Mouse (Mus musculus): ENCODE measurements around the gene Fam129c. TPM values are rescaled to one million over a fixed set of nuclear protein-coding genes. Genes with fewer than 3 reads are reported as not detected.

The Fam129c gene
- polyA plus RNA-seq, 1 experiment from 2014 or later: 5.3 TPM

DNA sequence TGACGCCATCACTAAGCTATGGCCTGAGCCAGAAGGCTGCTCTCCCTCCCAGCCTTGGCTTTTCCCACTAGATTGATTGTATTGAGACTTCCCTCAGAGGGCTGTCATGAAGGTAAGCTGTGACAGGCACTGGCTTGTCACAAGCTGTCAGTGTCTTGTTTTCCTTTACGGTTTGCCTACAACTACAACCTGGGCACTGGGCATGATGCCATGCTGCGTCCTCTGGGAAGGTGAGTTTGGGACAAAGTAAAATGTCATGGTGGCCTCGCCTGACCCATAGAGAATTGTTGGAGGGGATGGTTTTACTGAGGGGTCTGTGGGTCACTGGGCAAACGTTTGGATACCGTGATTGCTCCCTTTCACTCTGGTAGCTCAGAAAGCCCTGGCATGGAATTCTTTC lies 40.9 kb downstream of the Fam129c start:
- Histone ChIP-seq H3K4me2 (replicated peaks) (no peak overlapping the region), H3K27ac (no peak overlapping the region), H3K36me3 (peaks cover 23% of the 10 kb centered on the region), H3K9me3 (replicated peaks) (no peaks in the 10 kb centered on the region; the same call in none of the 2 replicates), H3K4me1 (peaks cover 4% of the 10 kb centered on the region; the same call in 1 of the 2 replicates), H3K27me3 (peaks cover 42% of the 10 kb centered on the region), H3K4me3 (no peak overlapping the region), H3K9ac (no peak overlapping the region)
- 75% methylated on average over 6 of the region's 6 CpGs for WGBS
- ATAC-seq (ENCODE audit: low FRiP score): no peak

DNA sequence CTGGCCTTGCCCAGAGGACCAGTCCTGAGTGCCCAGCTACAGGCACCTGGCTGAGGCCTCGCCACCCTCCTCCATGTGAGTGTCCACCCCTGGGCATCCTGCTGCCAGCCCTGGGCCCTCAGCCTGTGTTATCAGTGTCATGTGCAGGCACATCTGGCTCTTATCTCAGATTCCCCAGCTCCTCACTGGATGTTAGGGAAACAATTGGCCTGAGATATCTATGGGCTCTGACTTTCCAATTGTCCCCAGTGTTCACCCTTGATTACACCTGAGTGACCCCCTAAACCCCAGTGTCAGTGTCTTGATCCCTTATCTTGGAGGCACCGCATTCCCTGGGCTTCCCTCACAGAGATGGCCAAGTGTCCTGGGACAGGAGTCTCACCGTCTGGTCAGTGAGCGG lies 41.9 kb downstream of the Fam129c start:
- H3K9ac ChIP-seq: no peak overlapping the region
- no peak overlapping the region for H3K4me3 ChIP-seq
- no peak overlapping the region for H3K4me2 ChIP-seq (replicated peaks)
- no peak overlapping the region for H3K27ac ChIP-seq
- no peaks in the 10 kb centered on the region for H3K9me3 ChIP-seq (replicated peaks)
- WGBS: 88% methylated on average over 4 of the region's 4 CpGs
- ATAC-seq (ENCODE audit: low FRiP score): no peak
- H3K27me3 ChIP-seq: peaks cover 33% of the 10 kb centered on the region
- peaks cover 28% of the 10 kb centered on the region for H3K36me3 ChIP-seq
- peaks cover 2% of the 10 kb centered on the region; the same call in 1 of the 2 replicates for H3K4me1 ChIP-seq

DNA sequence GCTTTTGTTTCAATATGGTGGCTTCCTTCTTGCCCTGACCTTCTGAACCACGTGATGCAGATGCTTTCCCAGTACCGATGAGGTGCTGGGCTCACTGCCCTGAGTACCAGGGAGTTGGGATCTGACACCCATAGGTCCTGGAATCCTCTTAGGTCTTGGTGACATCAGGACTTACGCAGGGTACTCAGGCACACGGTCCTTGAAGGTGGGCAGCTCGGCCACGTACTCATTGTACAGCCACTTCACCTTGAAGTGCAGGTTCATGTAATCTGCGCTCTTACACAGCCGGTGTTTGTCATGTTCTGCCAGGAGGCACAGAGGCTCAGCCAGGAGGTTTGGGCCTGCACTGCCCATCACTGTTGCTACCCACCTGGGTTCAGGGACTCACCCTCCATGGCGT lies 48.1 kb downstream of the Fam129c start:
- Histone ChIP-seq H3K4me1 (no peaks in the 10 kb centered on the region), H3K27me3 (peaks cover 8% of the 10 kb centered on the region; the same call in 1 of the 2 replicates), H3K4me2 (replicated peaks) (no peak overlapping the region), H3K27ac (no peak overlapping the region), H3K9me3 (replicated peaks) (no peaks in the 10 kb centered on the region), H3K36me3 (peaks cover 44% of the 10 kb centered on the region), H3K9ac (no peak overlapping the region), H3K4me3 (no peak overlapping the region)
- no peak for ATAC-seq (ENCODE audit: low FRiP score)
- 90% methylated on average over 9 of the region's 9 CpGs for WGBS

DNA sequence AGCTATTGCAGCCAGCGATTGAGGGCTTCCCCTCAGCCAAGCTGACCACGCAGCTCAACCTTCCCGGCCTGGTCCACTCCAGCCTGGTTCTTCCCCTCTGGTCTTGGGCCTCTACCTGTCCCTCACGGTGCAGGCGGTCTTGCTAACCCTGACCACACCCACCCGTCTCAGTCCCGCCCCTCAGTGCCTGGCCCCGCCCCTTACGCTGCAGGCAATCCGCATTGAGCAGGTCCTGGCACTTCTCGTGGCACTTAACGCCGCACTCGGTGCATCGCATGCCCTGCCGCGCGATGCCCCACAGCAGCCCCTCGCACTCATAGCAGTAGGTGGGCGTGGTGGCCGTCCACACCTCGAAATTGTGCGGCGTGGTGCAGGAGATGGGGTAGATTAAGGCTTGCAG lies 57.2 kb downstream of the Fam129c start:
- no peaks in the 10 kb centered on the region for H3K9me3 ChIP-seq (replicated peaks)
- H3K4me1 ChIP-seq: peaks cover 6% of the 10 kb centered on the region
- H3K27me3 ChIP-seq: peaks cover 80% of the 10 kb centered on the region
- 0 out of 2 replicates have a peak overlapping the region, but pooled peaks have one; percentile 9 for H3K9ac ChIP-seq
- H3K36me3 ChIP-seq: peaks cover 19% of the 10 kb centered on the region
- peak overlapping the region; percentile 34 for H3K4me2 ChIP-seq (replicated peaks)
- 2% methylated on average over 24 of the region's 24 CpGs for WGBS
- H3K27ac ChIP-seq: no peak overlapping the region
- no peak overlapping the region for H3K4me3 ChIP-seq
- peak; percentile 32; the same call in 1 of the 2 replicates for ATAC-seq (ENCODE audit: low FRiP score)

Small RNA genes lying within 50 kb of the gene (microRNA-seq; reads per million reads assigned to microRNA genes)
- 1.1 reads per million for gene Mir6769b

Other genes with a start within 250 kb of the Fam129c start
- 80.8 and 82.4 TPM in 2 replicates for gene Use1, start 230.8 kb upstream of the Fam129c start, polyA plus RNA-seq (2016; fragmentation: Nextera tagmentation; extraction: Ambion mirVana)
- gene Ocel1, start 226.3 kb upstream of the Fam129c start, polyA plus RNA-seq (2016; fragmentation: Nextera tagmentation; extraction: Ambion mirVana): 5.8 and 6.7 TPM in 2 replicates
- 61.2 and 65.2 TPM in 2 replicates for gene Nr2f6, start 215.7 kb upstream of the Fam129c start, polyA plus RNA-seq (2016; fragmentation: Nextera tagmentation; extraction: Ambion mirVana)
- 5.7 and 6.8 TPM in 2 replicates for gene Ushbp1, start 201.8 kb upstream of the Fam129c start, polyA plus RNA-seq (2016; fragmentation: Nextera tagmentation; extraction: Ambion mirVana)
- gene Babam1, start 200.8 kb upstream of the Fam129c start, polyA plus RNA-seq (2016; fragmentation: Nextera tagmentation; extraction: Ambion mirVana): 91.1 and 104 TPM in 2 replicates
- gene Ankle1, start 191.6 kb upstream of the Fam129c start, polyA plus RNA-seq (2016; fragmentation: Nextera tagmentation; extraction: Ambion mirVana): 22.0 and 26.4 TPM in 2 replicates
- 107 and 108 TPM in 2 replicates for gene Abhd8, start 134.0 kb upstream of the Fam129c start, polyA plus RNA-seq (2016; fragmentation: Nextera tagmentation; extraction: Ambion mirVana)
- gene Mrpl34, start 132.7 kb upstream of the Fam129c start, polyA plus RNA-seq (2016; fragmentation: Nextera tagmentation; extraction: Ambion mirVana): 194 and 214 TPM in 2 replicates
- gene Dda1, start 128.4 kb upstream of the Fam129c start, polyA plus RNA-seq (2016; fragmentation: Nextera tagmentation; extraction: Ambion mirVana): 155 and 161 TPM in 2 replicates
- gene Ano8, start 111.7 kb upstream of the Fam129c start, polyA plus RNA-seq (2016; fragmentation: Nextera tagmentation; extraction: Ambion mirVana): 18.0 and 19.6 TPM in 2 replicates
- gene Gtpbp3, start 109.5 kb upstream of the Fam129c start, polyA plus RNA-seq (2016; fragmentation: Nextera tagmentation; extraction: Ambion mirVana): 15.3 and 16.5 TPM in 2 replicates
- 39.7 and 42.4 TPM in 2 replicates for gene Plvap, start 85.9 kb upstream of the Fam129c start, polyA plus RNA-seq (2016; fragmentation: Nextera tagmentation; extraction: Ambion mirVana)
- 0.67 and 0.70 TPM in 2 replicates for gene Ccdc194, start 71.9 kb upstream of the Fam129c start, polyA plus RNA-seq (2016; fragmentation: Nextera tagmentation; extraction: Ambion mirVana)
- gene Bst2, start 60.2 kb upstream of the Fam129c start, polyA plus RNA-seq (2016; fragmentation: Nextera tagmentation; extraction: Ambion mirVana): 12.9 and 13.4 TPM in 2 replicates
- gene Mvb12a, start 54.7 kb upstream of the Fam129c start, polyA plus RNA-seq (2016; fragmentation: Nextera tagmentation; extraction: Ambion mirVana): 51.7 and 58.4 TPM in 2 replicates
- 0.18 and 0.56 TPM in 2 replicates for gene Tmem221, start 38.8 kb upstream of the Fam129c start, polyA plus RNA-seq (2016; fragmentation: Nextera tagmentation; extraction: Ambion mirVana)
- not detected in 2 replicates for gene Nxnl1, start 31.0 kb upstream of the Fam129c start, polyA plus RNA-seq (2016; fragmentation: Nextera tagmentation; extraction: Ambion mirVana)
- gene Slc27a1, start 28.8 kb upstream of the Fam129c start, polyA plus RNA-seq (2016; fragmentation: Nextera tagmentation; extraction: Ambion mirVana): 51.3 and 54.8 TPM in 2 replicates
- gene Pgls, start 5.5 kb upstream of the Fam129c start, polyA plus RNA-seq (2016; fragmentation: Nextera tagmentation; extraction: Ambion mirVana): 197 and 202 TPM in 2 replicates
- 63.7 and 65.9 TPM in 2 replicates for gene Colgalt1, start 13.3 kb downstream of the Fam129c start, polyA plus RNA-seq (2016; fragmentation: Nextera tagmentation; extraction: Ambion mirVana)
- gene Unc13a, start 74.1 kb downstream of the Fam129c start, polyA plus RNA-seq (2016; fragmentation: Nextera tagmentation; extraction: Ambion mirVana): 13.9 and 16.1 TPM in 2 replicates
- gene Jak3, start 78.6 kb downstream of the Fam129c start, polyA plus RNA-seq (2016; fragmentation: Nextera tagmentation; extraction: Ambion mirVana): 3.7 and 3.8 TPM in 2 replicates
- 0.69 TPM in 1 of 2 replicates, not detected in the other for gene Insl3, start 91.6 kb downstream of the Fam129c start, polyA plus RNA-seq (2016; fragmentation: Nextera tagmentation; extraction: Ambion mirVana)
- 0.59 and 0.86 TPM in 2 replicates for gene B3gnt3, start 104.1 kb downstream of the Fam129c start, polyA plus RNA-seq (2016; fragmentation: Nextera tagmentation; extraction: Ambion mirVana)
- gene Fcho1, start 128.1 kb downstream of the Fam129c start, polyA plus RNA-seq (2016; fragmentation: Nextera tagmentation; extraction: Ambion mirVana): 38.4 and 39.4 TPM in 2 replicates

All from hindbrain, embryonic 12.5 days (tissue).